8 mouse cellular contexts compared by ENCODE assay signal in the genomic region with DNA sequence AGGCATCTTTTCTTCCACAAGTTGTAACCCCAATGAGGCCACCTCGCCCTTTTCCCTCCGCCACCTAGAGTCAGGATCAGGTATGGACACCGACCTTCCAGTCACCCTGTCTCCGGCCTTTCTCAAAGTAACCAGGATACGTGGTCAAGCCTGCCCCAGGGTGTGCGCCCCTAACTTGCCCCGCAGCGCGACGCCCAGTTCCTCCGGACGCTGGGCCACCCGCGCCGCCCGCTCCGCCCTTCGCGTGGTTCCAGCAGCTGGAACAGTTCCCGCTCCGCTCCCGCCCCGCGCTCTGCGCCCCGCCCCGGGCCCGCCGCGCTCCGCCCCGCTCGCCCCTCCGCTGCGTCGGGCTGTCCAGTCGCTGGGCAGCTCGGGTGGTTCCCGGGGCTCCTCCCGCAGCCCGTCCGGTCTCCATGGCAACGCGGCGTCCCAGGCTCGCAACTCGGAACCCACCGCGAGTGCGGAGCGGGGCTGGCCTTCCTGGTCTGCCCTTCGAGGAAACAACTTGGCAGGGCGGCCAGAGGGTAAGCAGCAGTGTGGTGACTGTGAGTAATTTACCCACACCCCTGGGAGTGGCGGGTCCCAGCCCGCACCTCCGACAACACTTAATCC. TPM values are rescaled to one million over a fixed set of nuclear protein-coding genes. Genes with fewer than 3 reads are reported as not detected.
DNase-seq lines count a peak whose midpoint lies in the region; ATAC-seq and TF ChIP-seq lines count a peak whose summit lies in the region.

No protein-coding gene starts in this region.

- in situ Hi-C loops in Patski (cut with MboI; ENCODE audit: low pct_unique_long_range_greater_than_20kb) = no loop called here

- H3K9me3 ChIP-seq in hindbrain, embryonic 12.5 days (replicated peaks) = no peaks in the 10 kb centered on the region

- peak overlapping the region; percentile 91 for H3K4me2 ChIP-seq in hindbrain, embryonic 12.5 days (replicated peaks)

- no peaks in the 10 kb centered on the region for H3K36me3 ChIP-seq in hindbrain, embryonic 12.5 days

- H3K27me3 ChIP-seq in Patski = no peaks in the 10 kb centered on the region
- H3K27me3 ChIP-seq in hindbrain, embryonic 12.5 days = peaks cover 3% of the 10 kb centered on the region

- H3K4me1 ChIP-seq in hindbrain, embryonic 12.5 days = peaks cover 3% of the 10 kb centered on the region

- peak; percentile 69 for TF ChIP-seq CTCF in Patski (IDR thresholded peaks at IDR 0.05)

- peak; percentile 91 for ATAC-seq in Patski
- peak; percentile 97 for ATAC-seq in hindbrain, embryonic 12.5 days (ENCODE audit: low FRiP score)

- POLR2A ChIA-PET in Patski (lab: Charles Lee) = interaction anchor here (0.8 to 1.8 kb wide), 2 partner anchors 15 to 250 kb away, joined by 3 read pairs; no protein-coding TSS in a partner anchor

- WGBS in hindbrain, embryonic 12.5 days = 0% methylated on average over 50 of the region's 56 CpGs

- H3K27ac ChIP-seq in hindbrain, embryonic 12.5 days = no peak overlapping the region

- H3K9ac ChIP-seq in hindbrain, embryonic 12.5 days = peak overlapping the region; percentile 45

- H3K4me3 ChIP-seq in hindbrain, embryonic 12.5 days = peak overlapping the region; percentile 48

- CTCF ChIA-PET in Patski (lab: Charles Lee) = interaction anchor here (1.2 to 2.1 kb wide), 2 partner anchors 49 to 177 kb away, joined by 3 to 6 read pairs; no protein-coding TSS in a partner anchor

- peak; percentile 60 for DNase-seq in Patski (ENCODE audit: low read depth, low spot score)
- peak; percentile 80 to 91 for DNase-seq in cerebellum, postnatal 10 days
- DNase-seq in frontal cortex, postnatal 25 days (ENCODE audit: low spot score in 2 of 2) = peak; percentile 17 to 21
- peak; percentile 43 to 56 for DNase-seq in layer of hippocampus, postnatal 25 days (ENCODE audit: extremely low spot score in 1 of 2, low spot score in 1 of 2)
- DNase-seq in lung, postnatal 10 days = peak; percentile 92
- peak; percentile 82 for DNase-seq in retina, embryonic 14.5 days (ENCODE audit: low spot score)
- DNase-seq in urinary bladder, postnatal 10 days (ENCODE audit: low spot score) = peak; percentile 18

RNA-seq across cellular contexts. Expression of gene Erich2, which starts 0.5 kb away (rescaled TPM):
- 58.0 TPM for polyA plus RNA-seq in Patski (2021)
- 2.6 and 3.4 TPM in 2 replicates for polyA plus RNA-seq in hindbrain, embryonic 12.5 days (2016; fragmentation: Nextera tagmentation; extraction: Ambion mirVana)
- total RNA-seq in layer of hippocampus, postnatal 25 days (2021) = 1 to 10 TPM in 1 of 2 experiments, under 1 TPM in 1; 0.68 to 1.1 TPM

RNA-seq across cellular contexts. Expression of gene Sp5, which starts 34.4 kb away (rescaled TPM):
- polyA plus RNA-seq in Patski (2021) = not detected
- 6.3 and 7.4 TPM in 2 replicates for polyA plus RNA-seq in hindbrain, embryonic 12.5 days (2016; fragmentation: Nextera tagmentation; extraction: Ambion mirVana)
- total RNA-seq in layer of hippocampus, postnatal 25 days (2021) = under 1 TPM; 0.17 to 0.23 TPM

RNA-seq across cellular contexts. Expression of gene Gad1, which starts 43.7 kb away (rescaled TPM):
- 16.7 TPM for polyA plus RNA-seq in Patski (2021)
- polyA plus RNA-seq in hindbrain, embryonic 12.5 days (2016; fragmentation: Nextera tagmentation; extraction: Ambion mirVana) = 24.4 and 24.9 TPM in 2 replicates
- 100 to 1,000 TPM; 313 to 336 TPM for total RNA-seq in layer of hippocampus, postnatal 25 days (2021)

Comparison
In these comparisons a context has a peak if more than half of its experiments do, and no peak if none do; other contexts are left out.
1. DNase-seq: peak in every context shown above with its lines; median percentile 92 in lung, postnatal 10 days; 86 in cerebellum, postnatal 10 days; 82 in retina, embryonic 14.5 days; 60 in Patski; 50 in layer of hippocampus, postnatal 25 days; 19 in frontal cortex, postnatal 25 days; 18 in urinary bladder, postnatal 10 days.
2. RNA of gene Erich2, which starts 0.5 kb away (polyA plus RNA-seq): 58.0 TPM in Patski (single experiment); 2.6 to 3.4 TPM in hindbrain, embryonic 12.5 days; every median in the first group is over 10 times any median in the second.